Mouse (Mus musculus) neural tube, embryonic 11.5 days (tissue): Measurements from ENCODE around the gene Exo5. TPM values are rescaled to one million over a fixed set of nuclear protein-coding genes. Genes with fewer than 3 reads are reported as not detected.

Experiments used
- ATAC-seq: fragments of 200-750 bp; cut with Nextera tagmentation; 2 replicates; pipeline ENCODE4 v1.8.0; 2017; ENCODE audit warnings: moderate number of reproducible peaks, mild to moderate bottlenecking, moderate TSS enrichment, moderate library complexity; ENCODE audit not compliant: insufficient read depth, low FRiP score, low TSS enrichment
- DNase-seq: peaks from one replicate; pipeline ENCODE4 v3.0.0-alpha.2; 2015; ENCODE audit warnings: low spot score
- H3K27ac ChIP-seq: fragments of 300-500 bp; sonication (generic); 2 replicates; pipeline ENCODE4 v1.5.1; 2014; ENCODE audit warnings: low read depth, mild to moderate bottlenecking, low read length
- H3K27me3 ChIP-seq: fragments of 300-500 bp; sonication (generic); 2 replicates; pipeline ENCODE4 v1.6.1; 2014; ENCODE audit warnings: mild to moderate bottlenecking, low read length, mixed read lengths; ENCODE audit not compliant: control insufficient read depth, insufficient read depth
- H3K36me3 ChIP-seq: fragments of 300-500 bp; sonication (generic); 2 replicates; pipeline ENCODE4 v1.6.1; 2014; ENCODE audit warnings: mild to moderate bottlenecking, low read length, moderate library complexity, mixed read lengths; ENCODE audit not compliant: control insufficient read depth, insufficient read depth
- H3K4me1 ChIP-seq: fragments of 300-500 bp; sonication (generic); 2 replicates; pipeline ENCODE4 v1.6.1; 2014; ENCODE audit warnings: low read length, mixed read lengths; ENCODE audit not compliant: control insufficient read depth, insufficient read depth
- H3K4me2 ChIP-seq: fragments of 300-500 bp; sonication (generic); 2 replicates; pipeline ENCODE4 v1.6.1; 2014; ENCODE audit warnings: low read depth, mild to moderate bottlenecking, moderate library complexity
- H3K4me3 ChIP-seq: fragments of 300-500 bp; sonication (generic); 2 replicates; pipeline ENCODE4 v1.5.1; 2014; ENCODE audit warnings: low read depth, low read length
- H3K9ac ChIP-seq: fragments of 300-500 bp; sonication (generic); 2 replicates; pipeline ENCODE4 v1.6.1; 2014; ENCODE audit warnings: mild to moderate bottlenecking, low read length
- H3K9me3 ChIP-seq: fragments of 300-500 bp; sonication (generic); 2 replicates; pipeline ENCODE4 v1.6.1; 2016; ENCODE audit warnings: low read length; ENCODE audit not compliant: control insufficient read depth
- WGBS: fragments of 180-500 bp; shearing (Covaris S2); extraction: QIAGEN DNeasy Blood & Tissue Kit; methylation state at CpG from one replicate; pipeline ENCODE4 v1.1.7; 2014; 5-methylcytosine and 5-hydroxymethylcytosine counted together
- polyA plus RNA-seq: library from polyadenylated mRNA; unstranded; fragments of >200 nt; fragmentation: Nextera tagmentation; extraction: Ambion mirVana; gene quantifications from 2 replicates; pipeline ENCODE4 v1.2.1, GENCODE M21; 2014

Gene Exo5
- polyA plus RNA-seq, 1 experiment from 2014 or later: 32.8 TPM

GRCm38 (mm10) chr4:120894584-120894983, 30.2 kb downstream of the Exo5 start:
- Histone ChIP-seq H3K9ac (no peak overlapping the region), H3K9me3 (no peaks in the 10 kb centered on the region), H3K4me2 (no peak overlapping the region), H3K36me3 (no peaks in the 10 kb centered on the region), H3K27me3 (no peaks in the 10 kb centered on the region), H3K4me1 (no peaks in the 10 kb centered on the region), H3K4me3 (no peak overlapping the region), H3K27ac (no peak overlapping the region)
- 85% methylated on average over 11 of the region's 11 CpGs for WGBS
- DNase-seq (no peak), ATAC-seq (no peak)

GRCm38 (mm10) chr4:120893656-120894401, 31.0 kb downstream of the Exo5 start:
- Histone ChIP-seq H3K9ac (no peak overlapping the region), H3K4me3 (no peak overlapping the region), H3K27me3 (no peaks in the 10 kb centered on the region), H3K4me2 (no peak overlapping the region), H3K27ac (no peak overlapping the region), H3K36me3 (no peaks in the 10 kb centered on the region), H3K4me1 (no peaks in the 10 kb centered on the region), H3K9me3 (no peaks in the 10 kb centered on the region)
- ATAC-seq (no peak), DNase-seq (no peak)
- 70% methylated on average over 11 of the region's 11 CpGs for WGBS

- ATAC-seq: no peak
- no peak overlapping the region for H3K4me2 ChIP-seq
- DNase-seq: no peak
Observed at GRCm38 (mm10) chr4:120892516-120892915, 32.3 kb downstream of the Exo5 start.

GRCm38 (mm10) chr4:120891960-120892359, 32.9 kb downstream of the Exo5 start:
- Histone ChIP-seq H3K27ac (no peak overlapping the region), H3K4me2 (no peak overlapping the region), H3K4me3 (no peak overlapping the region), H3K4me1 (no peaks in the 10 kb centered on the region), H3K9ac (no peak overlapping the region), H3K9me3 (no peaks in the 10 kb centered on the region), H3K27me3 (no peaks in the 10 kb centered on the region), H3K36me3 (no peaks in the 10 kb centered on the region)
- ATAC-seq: no peak
- DNase-seq: no peak

More at GRCm38 (mm10) chr4:120892516-120892915, 32.3 kb downstream of the Exo5 start:
- Histone ChIP-seq H3K9ac (no peak overlapping the region), H3K4me1 (no peaks in the 10 kb centered on the region), H3K27ac (no peak overlapping the region), H3K27me3 (no peaks in the 10 kb centered on the region), H3K9me3 (no peaks in the 10 kb centered on the region), H3K4me3 (no peak overlapping the region), H3K36me3 (no peaks in the 10 kb centered on the region)
- whole genome bisulfite sequencing: 76% methylated on average over 1 of the region's 1 CpGs

GRCm38 (mm10) chr4:120890754-120891440, 33.9 kb downstream of the Exo5 start:
- H3K9me3 ChIP-seq: no peaks in the 10 kb centered on the region
- peak; percentile 50 for DNase-seq
- no peak overlapping the region for H3K4me3 ChIP-seq
- H3K27me3 ChIP-seq: no peaks in the 10 kb centered on the region
- WGBS: 64% methylated on average over 11 of the region's 11 CpGs
- H3K4me1 ChIP-seq: 0 out of 2 replicates have a peak, but pooled peaks cover under 1% of the 10 kb centered on the region
- no peaks in the 10 kb centered on the region for H3K36me3 ChIP-seq
- no peak overlapping the region for H3K27ac ChIP-seq
- H3K9ac ChIP-seq: no peak overlapping the region
- H3K4me2 ChIP-seq: no peak overlapping the region
- ATAC-seq: peak; percentile 38; the same call in 1 of the 2 replicates

- DNase-seq (no peak), ATAC-seq (no peak)
- H3K4me3 ChIP-seq: no peak overlapping the region
- no peak overlapping the region for H3K27ac ChIP-seq
- no peaks in the 10 kb centered on the region for H3K36me3 ChIP-seq
- H3K4me1 ChIP-seq: peaks cover 6% of the 10 kb centered on the region; the same call in 1 of the 2 replicates
- no peak overlapping the region for H3K9ac ChIP-seq
- 67% methylated on average over 8 of the region's 8 CpGs for WGBS
- H3K27me3 ChIP-seq: no peaks in the 10 kb centered on the region
- H3K4me2 ChIP-seq: no peak overlapping the region
- no peaks in the 10 kb centered on the region for H3K9me3 ChIP-seq
Observed at GRCm38 (mm10) chr4:120888884-120889283, 35.9 kb downstream of the Exo5 start.

GRCm38 (mm10) chr4:120887381-120888112, 37.3 kb downstream of the Exo5 start:
- WGBS: 28% methylated on average over 8 of the region's 8 CpGs
- Histone ChIP-seq H3K27me3 (no peaks in the 10 kb centered on the region), H3K27ac (no peak overlapping the region), H3K36me3 (no peaks in the 10 kb centered on the region), H3K9ac (no peak overlapping the region), H3K4me2 (no peak overlapping the region), H3K4me1 (peaks cover 6% of the 10 kb centered on the region), H3K4me3 (no peak overlapping the region), H3K9me3 (no peaks in the 10 kb centered on the region)
- peak; percentile 71 for DNase-seq
- ATAC-seq: no peak

GRCm38 (mm10) chr4:120886811-120887210, 38.0 kb downstream of the Exo5 start:
- no peaks in the 10 kb centered on the region for H3K36me3 ChIP-seq
- H3K9me3 ChIP-seq: no peaks in the 10 kb centered on the region
- ATAC-seq (no peak), DNase-seq (no peak)
- H3K27me3 ChIP-seq: no peaks in the 10 kb centered on the region
- no peak overlapping the region for H3K27ac ChIP-seq
- H3K9ac ChIP-seq: no peak overlapping the region
- no peak overlapping the region for H3K4me3 ChIP-seq
- 87% methylated on average over 5 of the region's 5 CpGs for WGBS
- H3K4me2 ChIP-seq: no peak overlapping the region
- peaks cover 14% of the 10 kb centered on the region for H3K4me1 ChIP-seq
